Mouse (Mus musculus) embryonic facial prominence, embryonic 11.5 days (tissue): ENCODE results near the gene Brap. TPM values are rescaled to one million over a fixed set of nuclear protein-coding genes. Genes with fewer than 3 reads are reported as not detected.
A peak's percentile ranks its signal among the peaks of the same experiment; 100 is the strongest.

ENCODE experiments used
- ATAC-seq: fragments of 200-750 bp; cut with Nextera tagmentation; replicated peaks from 2 replicates; pipeline ENCODE4 v1.8.0; 2017; ENCODE audit warnings: low read depth; ENCODE audit not compliant: insufficient number of reproducible peaks, low FRiP score, low TSS enrichment
- DNase-seq: peaks from one replicate; pipeline ENCODE4 v3.0.0-alpha.2; 2015; ENCODE audit warnings: low spot score
- H3K27ac ChIP-seq: fragments of 300-500 bp; sonication (generic); replicated peaks from 2 replicates; pipeline ENCODE4 v1.5.1; 2014; ENCODE audit warnings: mild to moderate bottlenecking, low read depth, low read length, control low read depth
- H3K27me3 ChIP-seq: fragments of 300-500 bp; sonication (generic); 2 replicates; pipeline ENCODE4 v1.6.1; 2014; ENCODE audit warnings: mild to moderate bottlenecking, low read length, moderate library complexity, mixed read lengths; ENCODE audit not compliant: control insufficient read depth, insufficient read depth
- H3K36me3 ChIP-seq: fragments of 300-500 bp; sonication (generic); replicated peaks from 2 replicates; pipeline ENCODE4 v1.6.1; 2014; ENCODE audit warnings: low read depth, mild to moderate bottlenecking, low read length, moderate library complexity, mixed read lengths; ENCODE audit not compliant: control insufficient read depth, insufficient read depth
- H3K4me1 ChIP-seq: fragments of 300-500 bp; sonication (generic); 2 replicates; pipeline ENCODE4 v1.6.1; 2014; ENCODE audit warnings: low read length, mixed read lengths; ENCODE audit not compliant: control insufficient read depth, insufficient read depth
- H3K4me2 ChIP-seq: fragments of 300-500 bp; sonication (generic); 2 replicates; pipeline ENCODE4 v1.6.1; 2014; ENCODE audit warnings: low read depth, mild to moderate bottlenecking, control low read depth, low read length, moderate library complexity
- H3K4me3 ChIP-seq: fragments of 300-500 bp; sonication (generic); 2 replicates; pipeline ENCODE4 v1.5.1; 2014; ENCODE audit warnings: low read depth, low read length, control low read depth
- H3K9ac ChIP-seq: fragments of 300-500 bp; sonication (generic); replicated peaks from 2 replicates; pipeline ENCODE4 v1.6.1; 2014; ENCODE audit warnings: mild to moderate bottlenecking, control low read depth, low read length
- H3K9me3 ChIP-seq: fragments of 300-500 bp; sonication (generic); replicated peaks from 2 replicates; pipeline ENCODE4 v1.6.1; 2016; ENCODE audit warnings: mild to moderate bottlenecking, low read length, inconsistent platforms, mixed read lengths; ENCODE audit not compliant: control insufficient read depth
- WGBS: fragments of 180-500 bp; shearing (Covaris S2); extraction: QIAGEN DNeasy Blood & Tissue Kit; methylation state at CpG from one replicate; pipeline ENCODE4 v1.1.7; 2014; 5-methylcytosine and 5-hydroxymethylcytosine counted together
- polyA plus RNA-seq: library from polyadenylated mRNA; unstranded; fragments of >200 nt; fragmentation: Nextera tagmentation; extraction: Ambion mirVana; gene quantifications from 2 replicates; pipeline ENCODE4 v1.2.1, GENCODE M21; 2014

Brap gene
- polyA plus RNA-seq, 1 experiment from 2014 or later: 38.7 TPM

DNA sequence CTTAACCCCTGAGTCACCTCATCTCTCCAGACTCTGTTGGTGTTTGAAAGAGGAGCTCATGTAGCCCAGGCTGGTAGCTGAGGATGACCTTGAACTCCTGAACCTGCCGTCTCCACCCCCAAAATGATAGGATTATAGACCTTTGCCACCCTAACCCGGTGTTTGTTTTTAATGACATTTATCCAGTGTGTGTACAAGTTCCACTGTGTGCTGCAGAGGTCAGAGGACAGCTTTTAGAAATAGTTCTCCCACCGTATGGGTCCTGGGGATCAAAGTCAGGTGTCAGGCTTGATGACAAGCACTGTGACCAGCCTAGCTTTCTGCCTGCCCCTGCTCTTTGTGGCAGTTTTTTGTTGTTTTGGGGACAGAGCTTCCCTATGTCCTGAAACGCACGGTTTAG, 39.5 kb downstream of the Brap start:
- Histone ChIP-seq H3K4me1 (no peaks in the 10 kb centered on the region), H3K4me3 (no peak overlapping the region), H3K27ac (no peak overlapping the region), H3K36me3 (no peaks in the 10 kb centered on the region), H3K4me2 (no peak overlapping the region), H3K9ac (no peak overlapping the region), H3K9me3 (no peaks in the 10 kb centered on the region), H3K27me3 (no peaks in the 10 kb centered on the region)
- DNase-seq: no peak
- WGBS: 42% methylated on average over 5 of the region's 5 CpGs
- ATAC-seq: no peak

DNA sequence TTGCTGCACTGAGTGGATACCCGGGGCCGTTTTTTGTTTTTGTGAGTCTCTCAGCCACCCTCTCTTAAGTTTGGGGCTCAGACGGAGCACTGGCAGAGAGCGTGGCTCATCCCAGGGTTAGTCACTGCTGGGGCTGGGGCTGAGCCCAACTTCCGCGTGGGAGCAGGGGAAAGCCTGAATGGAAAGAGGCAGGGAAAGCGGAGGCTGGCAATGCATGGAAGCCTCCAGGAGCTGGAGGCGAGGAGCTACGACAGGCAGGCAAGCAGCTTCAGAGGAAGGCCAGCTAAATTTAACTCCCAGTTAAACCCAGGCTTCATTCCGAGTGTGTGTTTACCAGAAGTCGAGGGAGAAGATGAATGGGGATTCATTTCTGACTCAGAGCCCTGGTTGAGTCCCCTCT, 40.1 kb downstream of the Brap start:
- no peak for ATAC-seq
- H3K9me3 ChIP-seq: no peaks in the 10 kb centered on the region
- DNase-seq: no peak
- WGBS: 27% methylated on average over 11 of the region's 11 CpGs
- no peaks in the 10 kb centered on the region for H3K36me3 ChIP-seq
- H3K9ac ChIP-seq: 0 out of 2 replicates have a peak overlapping the region, but pooled peaks have one; percentile 23
- no peak overlapping the region for H3K4me2 ChIP-seq
- no peaks in the 10 kb centered on the region for H3K27me3 ChIP-seq
- no peaks in the 10 kb centered on the region for H3K4me1 ChIP-seq
- no peak overlapping the region for H3K27ac ChIP-seq
- no peak overlapping the region for H3K4me3 ChIP-seq

DNA sequence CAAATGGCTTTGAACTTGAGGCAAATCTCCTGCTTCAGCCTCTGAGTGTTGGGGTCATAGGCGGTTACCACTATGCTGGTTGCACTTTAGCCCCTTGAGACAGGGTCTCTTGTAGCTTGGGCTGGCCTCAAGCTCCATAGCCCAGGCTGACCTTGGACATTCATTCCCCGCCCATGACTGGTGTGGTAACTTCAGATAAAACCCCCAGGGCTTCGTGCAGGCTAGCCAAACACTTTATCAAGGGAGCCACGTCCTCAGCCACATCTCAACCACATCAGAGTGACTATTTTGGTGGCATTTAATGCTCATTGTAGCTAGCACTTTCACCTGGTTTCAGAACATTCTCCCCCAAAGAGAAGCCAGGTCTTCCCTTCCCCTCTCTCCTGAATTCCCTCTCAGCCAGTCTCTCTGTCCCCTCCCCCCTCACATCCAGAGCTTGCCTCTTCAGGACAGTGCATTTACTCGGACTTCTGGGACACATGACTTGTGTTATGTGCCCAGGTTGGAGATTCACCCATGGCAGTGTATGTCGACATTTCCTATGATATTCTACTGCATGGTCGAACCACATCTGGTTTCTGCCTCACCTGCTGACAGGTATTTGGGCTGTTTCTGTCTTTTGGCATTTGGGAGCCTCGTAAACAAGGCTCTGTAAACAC, 40.9 kb downstream of the Brap start:
- no peak for ATAC-seq
- H3K27ac ChIP-seq: no peak overlapping the region

DNA sequence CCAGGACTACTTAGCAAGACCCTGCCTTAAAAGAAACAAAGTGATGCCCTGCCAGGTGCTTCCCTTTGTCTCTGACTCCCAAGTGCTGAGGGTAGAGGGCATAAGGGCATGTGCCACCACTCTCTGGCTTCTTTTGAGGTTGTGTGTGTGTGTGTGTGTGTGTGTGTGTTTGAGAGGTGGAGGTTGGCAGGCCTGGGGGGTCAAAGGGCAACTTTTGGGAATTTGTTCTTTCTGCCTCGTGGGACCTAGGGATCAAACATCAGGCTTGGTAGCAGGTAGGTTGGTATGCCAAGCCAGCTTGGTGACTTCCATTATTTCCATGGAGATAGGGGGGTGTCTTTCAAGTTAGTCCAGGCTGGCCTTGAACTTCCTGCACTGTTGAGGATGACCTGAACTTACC, 43.0 kb downstream of the Brap start:
- Histone ChIP-seq H3K4me2 (no peak overlapping the region), H3K27me3 (no peaks in the 10 kb centered on the region), H3K4me1 (no peaks in the 10 kb centered on the region), H3K9ac (no peak overlapping the region), H3K9me3 (no peaks in the 10 kb centered on the region), H3K36me3 (no peaks in the 10 kb centered on the region), H3K27ac (no peak overlapping the region), H3K4me3 (no peak overlapping the region)
- no peak for ATAC-seq
- 57% methylated on average over 1 of the region's 1 CpGs for WGBS
- DNase-seq: no peak

More for the DNA sequence above, 40.9 kb downstream of the Brap start:
- Histone ChIP-seq H3K9me3 (no peaks in the 10 kb centered on the region), H3K4me3 (no peak overlapping the region), H3K9ac (no peak overlapping the region), H3K4me1 (no peaks in the 10 kb centered on the region), H3K4me2 (no peak overlapping the region), H3K36me3 (no peaks in the 10 kb centered on the region), H3K27me3 (no peaks in the 10 kb centered on the region)
- no peak for DNase-seq
- 56% methylated on average over 8 of the region's 8 CpGs for WGBS

DNA sequence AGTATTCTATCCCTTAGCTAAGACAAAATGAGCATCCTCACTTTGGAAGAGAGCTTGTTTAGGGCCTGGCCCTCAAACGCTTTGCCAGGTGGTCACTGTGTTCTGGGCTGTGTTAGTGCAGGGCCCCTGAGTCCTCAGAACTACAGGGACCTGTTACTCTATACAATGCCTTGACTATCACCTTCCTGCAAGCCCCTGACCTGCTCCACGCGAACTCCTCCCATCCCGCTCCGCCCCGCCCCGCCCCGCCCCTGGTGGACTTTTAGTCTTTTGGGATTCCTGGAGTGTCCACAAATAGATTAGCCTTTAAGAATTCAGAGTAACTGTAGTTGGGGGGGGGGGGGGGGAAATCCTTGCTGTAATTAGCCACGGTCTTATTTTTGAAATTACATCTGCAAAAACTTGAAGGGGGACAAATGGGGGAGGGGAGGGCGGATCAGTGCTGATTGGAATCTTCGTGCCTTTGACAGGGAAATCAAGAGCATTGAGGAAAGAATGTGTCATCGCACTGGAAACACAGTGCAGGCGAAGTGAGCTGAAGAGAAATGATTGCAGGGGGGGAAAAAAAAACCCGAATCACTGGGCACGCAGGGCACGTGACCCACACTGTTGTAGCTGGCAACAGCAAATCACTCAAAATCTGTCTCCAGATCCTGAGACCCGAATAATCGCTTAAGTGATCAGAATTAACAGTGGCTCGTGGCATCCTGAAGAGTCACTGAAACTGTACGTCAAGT, 44.3 kb downstream of the Brap start:
- 9% methylated on average over 20 of the region's 20 CpGs for WGBS
- Histone ChIP-seq H3K36me3 (no peaks in the 10 kb centered on the region), H3K27ac (no peak overlapping the region), H3K9me3 (no peaks in the 10 kb centered on the region), H3K4me3 (no peak overlapping the region), H3K4me1 (no peaks in the 10 kb centered on the region), H3K27me3 (no peaks in the 10 kb centered on the region), H3K9ac (no peak overlapping the region), H3K4me2 (peak overlapping the region; percentile 32)
- DNase-seq (peak; percentile 46), ATAC-seq (no peak)

DNA sequence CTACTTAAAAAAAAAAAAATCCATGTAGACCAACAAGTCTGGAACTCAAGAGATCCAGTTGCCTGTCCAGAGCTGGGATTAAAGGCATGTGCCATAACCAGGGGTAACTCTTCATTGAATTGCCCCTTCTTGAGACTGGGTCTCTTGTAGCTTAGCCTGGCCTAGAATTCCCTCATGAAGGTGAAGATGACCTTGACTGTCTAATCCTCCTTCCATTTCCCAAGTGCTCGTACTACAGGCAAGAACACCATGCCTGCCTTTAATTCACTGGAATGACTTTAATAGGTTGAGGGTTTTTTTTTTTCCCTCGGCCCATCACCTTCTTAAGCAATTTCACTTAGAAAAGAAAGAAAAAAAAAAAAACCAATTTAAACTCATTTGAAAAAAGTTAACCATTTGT, 50.0 kb downstream of the Brap start:
- ATAC-seq (no peak), DNase-seq (no peak)
- Histone ChIP-seq H3K27ac (no peak overlapping the region), H3K36me3 (no peaks in the 10 kb centered on the region), H3K4me2 (no peak overlapping the region; the same call in 1 of the 2 replicates), H3K4me1 (no peaks in the 10 kb centered on the region), H3K27me3 (no peaks in the 10 kb centered on the region), H3K9me3 (no peaks in the 10 kb centered on the region), H3K9ac (no peak overlapping the region), H3K4me3 (no peak overlapping the region)
- 38% methylated on average over 2 of the region's 2 CpGs for WGBS

DNA sequence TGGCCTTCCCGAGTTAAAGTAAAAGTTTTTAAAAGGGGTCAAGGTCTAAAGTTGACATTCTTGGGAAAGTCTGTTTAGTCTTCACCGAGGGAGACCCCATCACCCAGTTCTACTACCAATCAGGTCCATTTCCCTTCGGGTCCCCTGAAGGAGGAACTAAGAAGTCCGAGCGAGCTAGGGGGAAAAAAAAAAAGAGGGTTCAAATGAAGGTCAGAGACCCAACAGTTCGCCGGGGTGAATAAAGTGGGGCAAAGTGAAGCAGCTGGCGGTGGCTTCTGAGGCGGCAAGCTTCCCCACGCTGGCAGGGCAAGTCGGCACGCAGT, 50.4 kb downstream of the Brap start:
- WGBS: 0% methylated on average over 12 of the region's 12 CpGs
- H3K9ac ChIP-seq: peak overlapping the region; percentile 97
- peak overlapping the region; percentile 94 for H3K27ac ChIP-seq
- DNase-seq: peak; percentile 68
- no peaks in the 10 kb centered on the region for H3K36me3 ChIP-seq
- no peaks in the 10 kb centered on the region for H3K4me1 ChIP-seq
- no peaks in the 10 kb centered on the region for H3K27me3 ChIP-seq
- H3K9me3 ChIP-seq: no peaks in the 10 kb centered on the region
- H3K4me2 ChIP-seq: peak overlapping the region; percentile 81
- H3K4me3 ChIP-seq: peak overlapping the region; percentile 99
- ATAC-seq: no peak

DNA sequence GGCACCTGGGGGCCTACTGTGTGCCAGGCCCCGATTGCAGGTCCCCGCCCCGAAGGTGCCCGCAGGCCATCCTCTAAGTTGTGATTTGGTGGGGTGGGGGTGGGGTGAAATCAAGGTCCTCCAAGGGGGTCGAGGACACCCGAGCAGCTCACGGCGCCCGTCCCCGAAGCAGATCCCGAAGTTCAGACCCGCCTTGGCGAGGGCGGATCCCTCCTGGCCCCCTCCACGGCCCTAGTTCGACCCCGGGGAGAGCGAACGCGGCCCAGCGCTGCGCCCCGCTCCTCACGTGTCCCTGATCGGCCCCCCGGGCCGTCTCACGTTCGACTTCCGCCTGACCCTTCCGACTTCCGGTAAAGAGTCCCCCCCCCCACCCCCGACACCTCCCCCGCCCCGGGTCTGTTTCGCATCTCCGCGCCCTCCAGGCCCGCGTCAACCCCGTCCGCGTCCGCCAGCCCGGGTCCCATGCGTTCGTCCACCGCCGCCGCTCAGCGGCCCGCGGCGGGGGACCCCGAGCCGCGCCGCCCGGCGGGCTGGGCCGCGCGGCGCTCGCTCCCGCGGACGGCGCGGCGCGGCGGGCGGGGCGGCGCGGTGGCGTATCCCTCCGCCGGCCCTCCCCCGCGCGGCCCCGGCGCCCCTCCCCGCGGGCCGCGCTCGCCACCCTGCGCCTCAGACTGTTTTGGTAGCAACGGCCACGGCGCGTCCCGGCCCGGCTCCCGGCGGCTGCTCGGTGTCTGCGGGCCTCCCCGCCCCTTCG, 51.0 kb downstream of the Brap start, which contains the start of gene Atxn2:
Gene Atxn2, plus strand, starts transcription at position 164 of the 754 bp plus-strand sequence.
- no peaks in the 10 kb centered on the region for H3K36me3 ChIP-seq
- WGBS: under 1% methylated on average over 86 of the region's 103 CpGs
- no peaks in the 10 kb centered on the region for H3K27me3 ChIP-seq
- H3K9ac ChIP-seq: peak within 1 kb of the TSS; percentile 97
- peak; percentile 88 for DNase-seq
- H3K9me3 ChIP-seq: no peaks in the 10 kb centered on the region
- ATAC-seq: peak; percentile 75
- no peaks in the 10 kb centered on the region for H3K4me1 ChIP-seq
- peak within 1 kb of the TSS; percentile 94 for H3K27ac ChIP-seq
- H3K4me3 ChIP-seq: peak within 1 kb of the TSS; percentile 99
- H3K4me2 ChIP-seq: peak within 1 kb of the TSS; percentile 86
